ENCODE assay signal across 21 mouse cellular contexts in the genomic region with DNA sequence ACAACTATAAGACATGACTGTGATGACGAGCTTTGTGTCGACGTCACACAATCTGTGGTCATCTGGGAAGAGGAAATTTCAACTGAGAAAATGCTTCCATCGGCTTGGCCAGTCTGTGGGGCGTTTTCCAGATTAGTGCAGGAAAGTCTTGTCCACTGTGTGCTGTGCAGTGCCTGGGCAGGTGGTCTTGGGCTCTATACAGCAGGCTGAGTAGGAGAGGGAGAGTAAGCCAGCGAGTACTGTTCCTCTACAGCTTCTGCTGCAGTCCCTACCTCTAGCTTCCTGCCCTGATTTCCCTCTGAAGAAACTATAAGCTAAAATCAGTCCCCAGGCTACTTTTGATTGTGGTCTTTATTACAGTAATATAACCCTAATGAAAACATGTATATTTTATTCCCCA.
"Had no signal": no experiment of that assay in that cellular context is flagged by ENCODE, and none has a peak within 500 bp of the region (broad histone marks: within the 10 kb centered on the region; RNA-seq: fewer than 3 reads in every experiment).

No protein-coding gene starts in this region.

- DNase-seq: kidney, adult 2 months; kidney, postnatal 25 days; layer of hippocampus, adult 9-11 months; liver; lung, adult 18-20 months; lung, postnatal 10 days; lung, postnatal 36 days; retina, postnatal 1 day; right cerebral cortex, postnatal 25 days; thymus, adult 2 months; thymus, postnatal 14 days; thymus, postnatal 4 days had no signal

- ATAC-seq: intestine, postnatal 0 days; liver, embryonic 12.5 days had no signal

- H3K36me3 ChIP-seq: limb, embryonic 10.5 days; limb, embryonic 13.5 days; liver, embryonic 12.5 days; liver, embryonic 15.5 days; lung, embryonic 15.5 days had no signal

- H3K4me2 ChIP-seq: limb, embryonic 13.5 days; liver, embryonic 12.5 days; liver, embryonic 15.5 days; lung, embryonic 15.5 days had no signal

- H3K4me1 ChIP-seq: limb, embryonic 10.5 days; liver, embryonic 12.5 days; liver, embryonic 15.5 days; lung, embryonic 15.5 days; megakaryocyte, embryonic 14.5 days had no signal

- H3K27me3 ChIP-seq: liver, embryonic 12.5 days; liver, embryonic 15.5 days; lung, embryonic 15.5 days; megakaryocyte, embryonic 14.5 days had no signal

- H3K9me3 ChIP-seq: limb, embryonic 10.5 days; limb, embryonic 13.5 days; liver, embryonic 12.5 days; liver, embryonic 15.5 days; lung, embryonic 15.5 days; megakaryocyte, embryonic 14.5 days had no signal

- H3K4me3 ChIP-seq: layer of hippocampus, adult 2 months; limb, embryonic 10.5 days; limb, embryonic 13.5 days; liver, embryonic 12.5 days; liver, embryonic 15.5 days; lung, embryonic 15.5 days; megakaryocyte, embryonic 14.5 days had no signal

- H3K9ac ChIP-seq: limb, embryonic 13.5 days; liver, embryonic 12.5 days; liver, embryonic 15.5 days; lung, embryonic 15.5 days had no signal

- H3K27ac ChIP-seq: kidney, postnatal 0 days; layer of hippocampus, adult 2 months; limb, embryonic 10.5 days; limb, embryonic 13.5 days; liver, embryonic 12.5 days; liver, embryonic 15.5 days; lung, embryonic 15.5 days had no signal
